Mouse (Mus musculus) G1E (cell line): ENCODE data around the gene Fst.

Source experiments
- CTCF ChIP-seq: IDR thresholded peaks from 2 replicates; pipeline ENCODE4 v1.5.1; 2012; ENCODE audit warnings: low read depth, low read length, inconsistent platforms, mixed read lengths
- GATA1 ChIP-seq: IDR thresholded peaks from 2 replicates; pipeline ENCODE4 v1.6.1; 2012; ENCODE audit warnings: borderline replicate concordance, low read length, inconsistent platforms, mixed read lengths
- POLR2AphosphoS5 ChIP-seq: IDR thresholded peaks from 2 replicates; pipeline ENCODE4 v1.6.1; 2012; ENCODE audit warnings: low read depth, low read length, inconsistent platforms; ENCODE audit not compliant: insufficient replicate concordance

GRCm38 (mm10) chr13:114405100-114405715, 53.5 kb downstream of the Fst start:
- TF ChIP-seq CTCF (no peak), GATA1 (no peak), POLR2AphosphoS5 (no peak)
